Mouse (Mus musculus) megakaryocyte, embryonic 14.5 days (primary cell): ENCODE measurements around the gene Atp6v0d1.

Experiments
- FLI1 ChIP-seq: IDR thresholded peaks from 2 replicates; pipeline ENCODE4 v1.6.1; 2012; ENCODE audit warnings: low read length, inconsistent platforms, mixed read lengths
- GATA1 ChIP-seq: IDR thresholded peaks from 3 replicates; pipeline ENCODE4 v1.6.1; 2012; ENCODE audit warnings: mixed read lengths, low read length, inconsistent platforms, borderline replicate concordance

GRCm38 (mm10) chr8:105481453-105481852, 84.4 kb downstream of the Atp6v0d1 start:
- no peak for TF ChIP-seq GATA1
- no peak for TF ChIP-seq FLI1
